Mouse (Mus musculus): ENCODE measurements around the gene Tmed2. TPM values are rescaled to one million over a fixed set of nuclear protein-coding genes. Genes with fewer than 3 reads are reported as not detected.
"Not testable (repeated sequence)": the region's sequence is repeated elsewhere in the genome, so short reads cannot be mapped to it uniquely, and the experiment has no call there.

Tmed2 gene
- total RNA-seq, 2 experiments from 2014 or later = 103 to 104 TPM

DNA sequence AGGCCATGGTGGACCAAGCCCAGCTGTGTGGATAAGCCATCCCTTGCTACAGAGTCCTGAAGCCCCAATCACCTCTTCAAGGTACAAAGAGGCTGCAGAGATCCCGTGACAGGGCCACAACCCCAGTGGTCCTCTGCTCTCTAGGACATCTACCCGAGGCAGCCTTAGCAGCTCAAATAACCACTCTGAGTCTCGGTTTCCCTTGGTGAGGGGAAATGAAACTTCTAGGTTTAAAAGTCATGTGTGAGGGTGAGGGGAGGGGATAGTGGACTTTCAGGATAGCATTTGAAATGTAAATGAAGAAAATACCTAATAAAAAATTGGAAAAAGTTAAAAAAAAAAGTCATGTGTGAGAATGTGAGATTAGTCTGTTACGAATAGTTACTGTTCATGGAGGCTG is 18.9 kb upstream of the Tmed2 start:
- no peak for DNase-seq (ENCODE audit: low spot score in 2 of 2)
- intact Hi-C loops (cut with DNase I) = no loop called here

DNA sequence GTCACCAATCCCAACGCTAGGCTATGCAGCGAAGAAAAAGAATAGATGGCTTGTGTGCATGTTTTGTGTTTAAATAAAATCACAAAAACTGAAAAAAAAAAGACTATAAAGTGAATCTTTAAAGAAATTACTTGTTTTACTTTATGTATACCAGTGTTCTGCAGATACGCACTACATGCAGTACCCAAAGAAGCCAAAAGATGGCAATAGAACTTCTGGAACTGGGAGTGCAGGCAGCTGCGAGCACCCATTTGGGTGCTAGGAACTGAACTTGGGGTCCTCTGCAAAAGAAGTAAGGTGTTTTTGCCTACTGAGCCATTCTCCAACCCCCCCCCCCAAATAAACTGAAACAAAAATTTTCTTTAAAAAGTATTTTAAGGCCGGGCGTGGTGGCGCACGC is 17.5 kb upstream of the Tmed2 start:
- intact Hi-C loops (cut with DNase I) = no loop called here
- no peak for DNase-seq (ENCODE audit: low spot score in 2 of 2)

DNA sequence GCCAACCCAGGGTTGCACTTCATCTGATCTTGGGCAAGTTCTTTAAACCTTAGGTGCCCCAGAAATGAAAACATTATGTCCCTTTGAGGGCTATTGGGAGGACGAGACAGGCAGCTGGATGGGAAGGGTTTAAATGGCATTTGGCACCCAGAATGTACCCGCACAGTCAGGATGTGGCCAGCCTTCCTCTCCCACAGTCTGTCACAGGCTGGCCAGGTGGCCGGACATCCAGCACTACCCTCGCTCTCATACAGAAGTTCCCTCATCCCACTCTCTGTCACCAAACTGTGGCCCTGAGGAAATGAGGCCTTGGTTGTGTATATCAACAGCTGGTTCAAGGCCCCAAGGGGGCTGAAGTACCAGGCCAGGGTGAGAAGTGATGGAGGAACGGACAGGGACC is 15.6 kb upstream of the Tmed2 start:
- no peak for DNase-seq (ENCODE audit: low spot score in 2 of 2)
- intact Hi-C loops (cut with DNase I) = no loop called here

DNA sequence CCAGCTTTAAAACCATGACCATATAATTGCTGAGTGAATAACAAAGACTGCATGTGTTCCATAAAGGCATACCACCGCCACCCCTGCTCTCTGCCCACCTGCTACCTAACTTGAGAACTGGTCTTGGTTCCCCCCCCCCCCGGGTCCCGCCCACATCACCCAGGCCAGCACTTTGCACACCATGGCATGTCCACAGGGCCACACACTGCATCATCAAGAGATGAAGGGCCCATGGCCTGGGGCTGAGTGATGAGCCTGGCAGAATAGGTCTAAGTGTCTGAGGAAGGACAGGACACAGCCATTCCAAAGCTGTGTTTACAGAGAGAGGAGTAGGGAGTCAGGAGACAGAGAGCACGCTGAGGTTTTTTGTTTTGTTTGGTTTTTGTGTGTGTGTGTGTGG is 12.1 kb upstream of the Tmed2 start:
- DNase-seq (ENCODE audit: low spot score in 2 of 2) = no peak
- intact Hi-C loops (cut with DNase I) = no loop called here

DNA sequence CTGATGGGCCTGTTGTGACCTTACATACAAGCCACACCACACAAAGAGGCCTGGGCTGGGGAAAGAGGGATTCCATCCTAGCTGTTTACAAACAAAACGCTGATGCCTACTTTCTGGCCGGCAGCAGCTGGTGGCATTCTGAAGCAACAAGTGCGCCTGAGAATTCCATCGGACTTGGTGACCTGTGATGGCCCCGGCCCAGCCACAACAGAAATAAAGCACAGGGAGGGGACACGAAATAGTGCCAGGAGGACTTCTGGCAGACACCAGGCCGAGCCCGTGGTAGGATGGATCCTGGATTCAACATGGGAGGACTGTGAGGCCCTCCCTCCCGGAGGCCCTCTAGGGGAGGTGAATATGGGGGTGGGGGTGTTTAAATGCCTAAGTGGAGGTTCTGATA is 11.7 kb upstream of the Tmed2 start:
- intact Hi-C loops (cut with DNase I) = no loop called here

DNA sequence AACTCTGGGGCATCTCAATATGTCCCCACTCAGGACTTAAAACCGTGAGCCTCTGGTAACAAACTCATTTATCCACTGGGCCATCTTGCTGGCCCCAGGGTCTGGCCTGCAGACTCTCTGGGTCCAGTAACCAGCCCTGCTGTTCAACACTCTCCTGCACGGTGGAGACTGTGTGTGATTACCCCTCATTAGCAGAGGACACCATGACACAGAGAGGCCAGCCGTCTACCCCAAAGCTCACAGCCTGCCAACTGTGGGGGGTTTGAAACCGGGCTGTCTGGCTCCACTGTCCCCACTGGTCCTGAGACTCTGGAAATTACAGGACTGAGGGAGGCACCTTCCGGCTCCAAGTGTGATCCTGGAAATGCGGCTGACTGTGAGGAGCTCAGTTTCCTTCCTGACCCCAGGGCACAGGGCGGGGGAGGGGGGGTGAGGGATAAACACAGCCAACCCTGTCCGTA is 11.3 kb upstream of the Tmed2 start:
- intact Hi-C loops (cut with DNase I) = no loop called here

More for the DNA sequence above, 11.7 kb upstream of the Tmed2 start:
- no peak for DNase-seq (ENCODE audit: low spot score in 2 of 2)

DNA sequence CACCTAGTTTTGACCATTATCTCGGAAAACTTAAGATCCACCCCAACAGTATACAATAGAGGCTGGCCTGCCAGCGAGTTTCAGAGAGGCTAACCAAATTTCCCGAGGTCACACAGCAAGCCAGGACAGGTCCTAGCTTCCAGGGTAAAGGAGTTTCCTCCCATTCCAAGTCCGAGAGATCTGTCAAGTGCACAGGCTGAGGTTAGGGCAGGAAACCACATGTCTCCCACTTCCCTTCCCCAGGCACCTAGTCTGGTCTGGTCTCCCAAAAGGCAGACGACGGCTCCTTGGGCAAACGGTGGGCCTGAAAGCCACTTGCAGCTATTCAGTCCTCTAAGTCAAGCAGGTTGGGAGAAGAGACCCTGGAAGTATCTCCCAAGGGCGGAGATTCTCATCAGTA is 10.8 kb upstream of the Tmed2 start:
- no peak for DNase-seq (ENCODE audit: low spot score in 2 of 2)
- intact Hi-C loops (cut with DNase I) = loop anchor here (5.0 kb wide), 1 partner anchor 47 kb away; the partner anchor contains the start of gene Snrnp35

More for the DNA sequence above, 11.3 kb upstream of the Tmed2 start:
- DNase-seq (ENCODE audit: low spot score in 2 of 2) = no peak

DNA sequence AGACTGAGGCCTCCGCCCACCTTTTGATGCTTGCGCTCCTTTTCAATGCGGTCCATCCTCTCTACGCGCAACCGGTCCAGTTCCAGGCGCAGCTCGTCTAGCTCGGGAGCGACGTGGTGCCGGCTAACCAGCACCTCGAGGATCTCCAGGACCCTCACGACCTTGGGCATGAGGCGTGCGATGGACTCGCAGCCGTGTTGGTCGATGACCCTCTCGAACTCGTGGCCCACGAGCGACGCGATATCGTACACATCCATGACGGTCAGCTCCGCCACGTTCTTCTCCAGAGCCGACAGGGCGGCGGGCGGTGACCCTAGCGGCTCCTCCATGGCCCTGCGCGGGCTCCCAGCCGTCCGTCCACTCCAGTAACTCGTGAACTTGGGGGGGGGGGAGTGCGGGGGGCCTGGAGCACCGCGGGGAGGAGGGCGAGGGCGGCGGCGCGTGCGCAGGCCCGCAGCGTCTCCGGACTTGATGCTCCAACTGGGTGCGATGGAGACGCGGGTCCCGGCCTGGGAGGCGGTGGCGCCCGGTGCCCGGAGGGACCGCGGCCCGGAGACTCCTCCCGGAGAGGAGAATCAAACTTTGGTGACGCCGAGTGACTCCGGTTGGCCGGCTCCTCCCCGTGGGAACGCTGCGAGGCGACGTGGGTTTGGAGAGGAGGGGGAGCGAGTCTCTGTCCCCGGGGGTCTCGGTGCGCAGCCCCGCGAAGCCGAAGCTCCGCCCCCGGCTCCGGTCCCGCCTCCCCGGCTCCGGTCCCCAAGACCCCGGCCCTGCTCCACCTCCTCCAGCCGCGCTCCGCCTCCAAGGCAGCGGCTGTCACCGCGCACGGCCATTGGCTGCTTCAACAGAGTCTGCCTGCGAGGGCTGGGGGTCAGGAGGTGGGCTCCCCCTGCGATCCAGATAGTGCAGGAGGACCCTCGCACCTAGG is 9.6 kb upstream of the Tmed2 start, which contains the start of gene Rilpl1:
Gene Rilpl1, minus strand, starts transcription at position 737 of the 928 bp plus-strand sequence.
- intact Hi-C loops (cut with DNase I) = loop anchor here (5.0 kb wide), 1 partner anchor 49 kb away; the partner anchor contains the start of gene Snrnp35
- peak; percentile 51 to 76 for DNase-seq (ENCODE audit: low spot score in 2 of 2)

DNA sequence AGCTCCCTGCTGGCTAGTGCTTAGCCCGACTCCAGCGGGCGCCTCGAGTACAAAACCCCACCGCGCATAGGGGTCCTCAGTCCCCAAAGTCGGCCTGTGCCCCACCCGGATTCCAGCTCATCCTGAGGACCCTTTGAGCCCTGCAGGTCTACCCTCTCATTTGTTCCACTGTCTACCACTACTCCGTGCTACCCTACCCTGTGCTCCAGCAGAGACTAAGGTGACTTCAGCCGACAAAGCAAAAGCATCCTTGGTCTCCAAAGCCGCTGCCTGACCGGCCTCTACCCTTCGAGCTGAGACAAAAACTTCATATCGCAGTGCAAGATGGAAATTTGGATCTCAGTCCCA is 8.9 kb upstream of the Tmed2 start:
- DNase-seq (ENCODE audit: low spot score in 2 of 2) = no peak
- intact Hi-C loops (cut with DNase I) = loop anchor here (5.0 kb wide), 1 partner anchor 49 kb away; the partner anchor contains the start of gene Snrnp35

DNA sequence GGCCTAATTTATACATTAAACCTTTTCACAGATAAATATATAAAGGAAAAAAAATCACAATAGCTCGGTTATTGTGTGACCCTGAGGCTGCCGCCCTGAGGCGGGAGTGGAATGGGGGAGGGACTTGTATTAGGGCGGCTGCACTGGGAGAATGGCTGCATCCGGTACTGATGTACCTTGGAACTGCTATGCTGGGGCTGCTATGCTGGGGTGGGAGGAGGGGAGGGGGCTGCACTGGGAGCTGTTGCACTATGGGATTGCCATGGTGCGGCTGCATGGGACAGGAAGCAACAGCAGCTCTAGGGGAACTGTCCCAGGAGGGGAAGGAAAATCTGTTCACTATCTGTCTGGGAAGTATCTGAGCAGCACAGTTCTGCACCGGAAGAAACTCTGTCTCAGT is 8.0 kb upstream of the Tmed2 start:
- DNase-seq (ENCODE audit: low spot score in 2 of 2) = no peak
- intact Hi-C loops (cut with DNase I) = loop anchor here (5.0 kb wide), 1 partner anchor 50 kb away; the partner anchor contains the start of gene Snrnp35

DNA sequence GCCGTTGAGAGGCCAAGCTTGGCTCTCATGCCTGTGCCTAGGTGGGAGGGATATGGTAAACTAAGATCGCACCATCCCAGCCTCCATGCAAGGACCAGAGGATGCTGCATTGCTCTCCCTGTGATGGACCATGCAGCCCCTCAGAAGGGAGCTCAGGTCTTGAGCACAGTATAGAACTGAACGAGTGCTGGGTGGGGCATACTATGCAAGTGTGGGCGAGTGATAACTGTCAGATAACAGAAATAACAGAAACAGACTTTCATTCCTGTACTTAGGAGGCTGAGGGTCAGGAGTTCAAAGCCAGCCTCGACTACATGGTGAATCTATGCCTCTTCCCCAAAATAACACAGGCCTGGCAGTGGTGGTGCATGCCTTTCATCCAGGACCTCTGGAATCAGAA is 5.5 kb upstream of the Tmed2 start:
- intact Hi-C loops (cut with DNase I) = loop anchor here (5.0 kb wide), 1 partner anchor 98 kb away; the partner anchor contains the start of gene Kmt5a
- no peak for DNase-seq (ENCODE audit: low spot score in 2 of 2)

DNA sequence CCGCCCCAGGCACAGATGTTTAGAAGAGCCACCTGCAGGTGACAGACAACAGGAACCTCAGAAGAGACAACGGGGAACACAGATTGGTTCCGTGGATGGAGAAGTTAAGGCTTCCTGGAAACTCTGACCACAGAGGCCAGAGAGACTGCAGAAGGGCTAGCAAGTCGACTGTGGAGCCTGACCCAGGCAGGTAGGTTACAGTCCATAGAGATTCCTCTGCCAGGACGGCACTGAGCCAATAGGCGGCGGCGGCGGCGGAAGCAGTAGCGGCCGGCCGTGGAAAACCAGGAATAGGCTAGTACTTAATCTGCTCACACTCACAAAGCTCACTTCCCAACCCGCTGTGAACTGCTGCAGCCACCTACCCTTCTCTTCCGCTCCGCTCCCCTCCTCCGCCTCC is 3.7 kb upstream of the Tmed2 start:
- intact Hi-C loops (cut with DNase I) = loop anchor here (5.0 kb wide), 1 partner anchor 99 kb away; the partner anchor contains the start of gene Kmt5a

DNA sequence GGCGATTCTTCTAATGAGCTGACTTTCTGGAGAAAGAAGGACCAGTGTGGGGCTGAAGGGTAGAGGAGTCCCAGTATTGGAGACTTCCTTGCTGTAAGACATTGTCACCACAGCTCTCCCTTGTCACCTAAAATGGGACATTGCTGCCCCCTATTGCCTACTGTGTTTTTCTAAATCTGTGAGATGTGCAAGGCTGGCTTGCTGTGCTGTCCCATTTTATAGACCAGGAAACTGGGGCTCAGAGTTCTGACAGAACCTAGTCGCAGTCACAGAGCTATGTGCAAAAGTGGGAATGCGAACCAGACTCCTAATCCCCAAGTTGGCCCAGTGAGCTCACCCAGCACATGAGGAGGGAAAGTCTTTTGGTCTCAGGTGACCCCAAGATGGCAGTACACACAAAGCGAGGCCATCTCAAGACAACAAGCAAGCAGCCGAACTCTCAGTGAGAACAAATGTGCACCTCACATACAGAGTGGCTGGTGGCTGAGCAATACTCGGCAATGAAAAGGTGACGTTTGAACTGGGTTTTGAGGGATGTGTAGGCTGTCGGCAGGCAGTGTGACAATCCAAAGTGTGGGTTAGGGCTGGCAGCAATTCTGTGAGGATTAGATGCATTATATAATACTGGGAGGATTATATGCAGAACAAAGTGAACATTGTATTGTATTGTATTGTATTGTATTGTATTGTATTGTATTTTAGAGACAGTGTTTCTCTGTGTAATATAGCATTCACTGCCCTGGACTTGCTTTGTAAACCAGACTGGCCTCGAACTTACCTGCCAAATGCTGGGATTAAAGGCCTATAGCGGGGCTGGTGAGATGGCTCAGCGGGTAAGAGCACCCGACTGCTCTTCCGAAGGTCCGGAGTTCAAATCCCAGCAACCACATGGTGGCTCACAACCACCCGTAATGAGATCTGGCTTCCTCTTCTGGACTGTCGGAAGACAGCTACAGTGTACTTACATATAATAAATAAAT is 1.4 kb upstream of the Tmed2 start:
- peak; percentile 74 to 76 for DNase-seq (ENCODE audit: low spot score in 2 of 2)
- intact Hi-C loops (cut with DNase I) = loop anchor here (5.0 kb wide), 1 partner anchor 102 kb away; the partner anchor contains the start of gene Kmt5a

More for the DNA sequence above, 3.7 kb upstream of the Tmed2 start:
- no peak for DNase-seq (ENCODE audit: low spot score in 2 of 2)

DNA sequence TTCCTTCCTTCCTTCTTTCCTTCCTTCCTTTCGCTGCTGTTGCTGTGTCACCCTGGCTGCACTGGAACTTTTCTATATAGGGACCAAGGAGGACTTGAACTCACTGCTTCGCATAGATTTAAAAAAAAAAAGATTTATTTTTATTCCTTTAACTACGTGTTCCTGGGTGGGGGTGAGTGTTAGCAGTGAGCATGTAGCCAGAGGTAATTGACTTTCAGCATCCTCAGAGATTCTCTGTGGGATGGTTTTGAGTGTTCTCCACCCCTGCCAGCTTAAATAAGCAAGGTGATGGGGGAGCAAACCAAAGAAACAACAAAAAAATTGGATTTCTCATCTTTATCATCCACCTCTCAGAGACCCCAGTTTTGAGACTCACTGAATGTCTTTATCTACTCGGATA is 590 bp upstream of the Tmed2 start:
- intact Hi-C loops (cut with DNase I) = loop anchor here (5.0 kb wide), 1 partner anchor 103 kb away; the partner anchor contains the start of gene Kmt5a
- DNase-seq (ENCODE audit: low spot score in 2 of 2) = no peak

DNA sequence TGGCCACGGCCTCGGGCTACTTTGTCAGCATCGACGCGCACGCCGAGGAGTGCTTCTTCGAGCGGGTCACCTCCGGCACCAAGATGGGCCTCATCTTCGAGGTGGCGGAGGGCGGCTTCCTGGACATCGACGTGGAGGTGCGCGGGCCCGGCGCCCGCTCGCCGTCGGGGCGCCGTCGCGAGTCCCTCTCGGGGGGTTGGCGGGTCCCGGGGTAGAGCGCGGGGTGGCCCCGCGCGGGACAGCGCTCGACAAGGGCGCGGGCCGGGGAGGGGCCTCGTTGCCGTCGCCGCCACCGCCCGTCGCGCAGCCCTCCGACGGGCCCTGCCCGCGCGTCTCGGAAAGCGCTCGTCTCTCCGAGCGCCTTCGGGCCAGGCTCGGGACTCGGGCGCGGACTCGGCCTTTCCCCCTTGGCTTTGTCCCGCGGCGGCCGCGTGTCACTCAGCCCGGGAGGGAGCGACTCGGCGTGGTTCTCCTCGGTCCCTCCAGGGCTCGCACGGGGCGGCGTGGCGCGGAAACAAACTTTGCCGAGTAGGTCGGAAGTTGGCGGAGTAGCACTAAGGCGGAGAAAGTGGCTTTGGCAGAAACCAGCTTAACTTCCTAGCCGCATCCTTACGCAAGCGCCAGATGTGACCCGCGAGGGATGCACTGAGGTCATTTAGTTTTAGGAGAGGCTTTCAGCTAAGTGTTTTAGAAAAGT is 558 bp downstream of the Tmed2 start:
- intact Hi-C loops (cut with DNase I) = no loop called here

DNA sequence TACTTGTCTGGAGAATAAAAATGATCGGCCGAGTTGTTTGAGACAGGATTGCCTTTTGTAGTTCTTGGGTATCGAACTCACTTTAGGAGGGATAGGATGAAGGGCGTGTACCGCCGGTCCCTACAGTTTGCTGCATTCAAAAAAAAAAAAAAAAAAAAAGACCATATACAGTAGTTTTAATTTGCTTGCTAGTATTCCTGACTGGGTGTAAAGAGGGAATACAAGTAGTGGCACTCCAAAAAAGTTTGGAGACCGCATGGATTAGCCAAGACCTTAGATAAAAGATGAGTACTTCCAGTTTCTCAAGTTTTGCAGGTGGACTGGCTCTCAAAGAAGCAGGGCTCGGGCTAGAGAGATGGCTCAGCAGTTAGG is 1.1 kb downstream of the Tmed2 start:
- no peak for DNase-seq (ENCODE audit: low spot score in 2 of 2)
- intact Hi-C loops (cut with DNase I) = no loop called here

More for the DNA sequence above, 558 bp downstream of the Tmed2 start:
- DNase-seq (ENCODE audit: low spot score in 2 of 2) = peak in 1 of 2 experiments; percentile 39

DNA sequence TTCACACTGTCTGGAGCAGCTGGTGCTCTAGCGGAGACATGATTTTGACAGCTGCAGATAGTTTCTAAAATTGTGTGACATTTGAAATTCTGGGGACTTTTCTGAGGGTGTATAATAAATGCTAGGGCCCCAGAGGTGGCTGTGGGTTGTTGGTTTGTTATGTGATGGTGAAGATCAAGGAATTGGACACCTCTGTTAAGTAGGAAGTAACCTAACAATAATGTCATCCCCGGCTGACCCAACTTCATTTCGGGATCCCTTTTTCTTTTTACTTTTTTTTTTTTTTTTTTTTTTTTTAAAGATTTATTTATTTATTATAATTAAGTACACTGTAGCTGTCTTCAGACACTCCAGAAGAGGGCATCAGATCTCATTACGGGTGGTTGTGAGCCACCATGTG is 10.2 kb downstream of the Tmed2 start:
- intact Hi-C loops (cut with DNase I); DNase-seq (ENCODE audit: low spot score in 2 of 2): not testable (repeated sequence)

DNA sequence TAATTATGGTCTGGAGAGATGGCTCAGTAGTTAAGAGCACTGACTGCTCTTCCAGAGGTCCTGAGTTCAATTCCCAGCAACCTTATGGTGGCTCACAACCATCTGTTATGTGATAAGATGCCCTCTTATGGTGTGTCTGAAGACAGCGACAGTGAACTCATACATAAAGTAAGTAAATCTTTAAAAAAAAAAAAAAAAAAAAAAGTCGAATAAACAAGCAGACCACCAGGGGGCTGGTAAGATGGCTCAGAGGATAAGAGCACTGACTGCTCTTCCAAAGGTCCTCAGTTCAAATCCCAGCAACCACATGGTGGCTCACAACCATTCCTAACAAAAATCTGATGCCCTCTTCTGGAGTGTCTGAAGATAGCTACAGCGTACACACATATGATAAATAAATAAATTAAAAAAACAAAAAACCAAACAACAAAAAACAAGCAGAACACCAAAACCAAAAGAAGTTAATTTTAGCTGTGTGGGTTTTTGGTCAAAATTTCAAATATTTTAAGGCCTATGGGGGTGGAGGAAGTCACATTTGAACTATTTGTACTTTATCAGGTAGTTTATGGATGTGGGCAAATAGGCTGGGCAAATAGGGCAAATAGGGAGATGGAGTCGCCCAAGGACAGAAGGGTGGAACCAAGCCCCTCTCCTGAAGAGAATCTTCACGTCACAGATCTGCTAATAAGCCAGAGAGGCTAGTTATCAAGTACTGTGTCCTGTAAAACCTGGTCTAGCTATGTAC is 11.0 kb downstream of the Tmed2 start:
- intact Hi-C loops (cut with DNase I); DNase-seq (ENCODE audit: low spot score in 2 of 2): not testable (repeated sequence)
